Mouse (Mus musculus) brown adipose tissue, adult 24 weeks (tissue): ENCODE measurements at regions not wholly inside any gene's neighbourhood (a gene's known extent, or its start where the extent isn't known, plus 50 kb on each side); places are given as distances from the start of the nearest gene placed in this dataset.

Experiments used
- H3K27ac ChIP-seq: fragments of 200-500 bp; replicated peaks from 2 replicates; pipeline ENCODE4 v1.5.1; 2012; ENCODE audit warnings: low read depth, mild to moderate bottlenecking, low read length
- H3K4me1 ChIP-seq: fragments of 200-500 bp; 2 replicates; pipeline ENCODE4 v1.6.1; 2012; ENCODE audit warnings: low read length, mixed read lengths; ENCODE audit not compliant: control insufficient read depth, insufficient read depth, insufficient read length
- H3K4me3 ChIP-seq: fragments of 200-500 bp; 2 replicates; pipeline ENCODE4 v1.5.1; 2012; ENCODE audit warnings: low read depth, mild to moderate bottlenecking, low read length, moderate library complexity; ENCODE audit not compliant: insufficient read depth

DNA sequence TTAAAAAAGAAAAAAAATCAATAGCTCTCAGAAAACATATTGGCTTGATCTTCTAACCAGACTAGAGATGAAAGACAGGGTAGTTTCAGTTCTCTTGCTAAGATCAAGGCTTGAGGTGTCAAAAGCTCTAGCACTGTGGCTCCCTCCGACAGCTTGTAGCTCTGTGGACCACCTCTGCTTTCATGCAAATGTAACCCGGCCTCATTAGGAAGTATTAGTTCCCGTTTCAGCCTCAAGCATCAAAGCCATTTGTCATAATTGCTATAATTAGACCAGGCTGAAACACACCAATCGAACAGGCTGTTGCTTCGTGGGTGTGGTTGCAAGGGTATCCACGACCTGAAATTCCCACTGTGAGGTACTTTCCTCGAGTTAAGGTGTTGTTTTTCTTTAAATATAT lies 140.7 kb upstream of the Klf3 start:
- H3K27ac ChIP-seq: no peak overlapping the region
- H3K4me3 ChIP-seq: no peak overlapping the region
- H3K4me1 ChIP-seq: 0 out of 2 replicates have a peak, but pooled peaks cover 3% of the 10 kb centered on the region

DNA sequence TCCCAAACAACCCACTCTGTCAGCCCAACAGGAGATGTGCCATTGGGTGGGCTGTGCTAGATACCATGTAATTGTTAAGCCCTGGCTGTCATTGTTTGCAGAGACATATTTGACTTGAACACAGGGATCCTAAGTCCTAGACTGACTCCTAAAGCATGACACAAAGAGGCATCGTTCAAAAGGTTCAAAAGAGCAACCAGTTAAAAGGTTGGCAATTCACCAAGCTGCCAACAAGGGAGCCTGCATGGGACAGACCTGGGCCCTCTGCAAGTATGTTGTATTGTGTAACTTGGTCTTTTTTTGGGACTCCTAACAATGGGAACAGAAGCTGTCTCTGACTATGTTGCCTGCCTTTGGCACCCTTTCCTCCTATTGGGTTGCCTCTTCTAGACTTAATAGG lies 139.4 kb upstream of the Klf3 start:
- H3K4me1 ChIP-seq: 0 out of 2 replicates have a peak, but pooled peaks cover 3% of the 10 kb centered on the region
- H3K27ac ChIP-seq: no peak overlapping the region
- no peak overlapping the region for H3K4me3 ChIP-seq

- no peak overlapping the region for H3K27ac ChIP-seq
- H3K4me3 ChIP-seq: no peak overlapping the region
- 0 out of 2 replicates have a peak, but pooled peaks cover 3% of the 10 kb centered on the region for H3K4me1 ChIP-seq
These were observed 138.1 kb upstream of the Klf3 start for GRCm38 (mm10) chr5:64665064-64665463.

- Histone ChIP-seq H3K4me3 (no peak overlapping the region), H3K4me1 (0 out of 2 replicates have a peak, but pooled peaks cover 3% of the 10 kb centered on the region), H3K27ac (no peak overlapping the region)
These were observed 136.9 kb upstream of the Klf3 start for GRCm38 (mm10) chr5:64666256-64666655.

GRCm38 (mm10) chr5:64667053-64667452 lies 136.1 kb upstream of the Klf3 start:
- H3K4me1 ChIP-seq: 0 out of 2 replicates have a peak, but pooled peaks cover under 1% of the 10 kb centered on the region
- no peak overlapping the region for H3K4me3 ChIP-seq
- H3K27ac ChIP-seq: no peak overlapping the region

DNA sequence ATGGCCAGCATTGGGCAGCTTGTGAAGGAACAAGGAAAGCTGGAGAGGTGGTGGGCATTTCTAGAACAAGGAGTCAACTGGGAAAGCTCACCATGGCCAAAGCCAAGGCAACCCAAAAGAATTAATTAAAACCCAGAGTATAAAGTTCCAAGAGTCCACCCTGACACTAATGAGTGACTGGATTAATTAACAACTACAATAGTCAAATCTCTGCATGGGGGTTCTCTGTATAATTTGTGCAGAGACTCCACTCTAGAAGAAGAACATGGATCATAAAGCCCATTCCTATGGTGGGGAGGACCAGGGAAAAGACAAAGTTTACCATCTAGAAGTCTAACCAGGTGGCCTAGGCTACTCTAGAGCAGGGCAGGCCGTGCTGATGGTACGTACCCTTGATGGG lies 129.3 kb upstream of the Klf3 start:
- no peak overlapping the region for H3K4me3 ChIP-seq
- no peak overlapping the region for H3K27ac ChIP-seq
- 0 out of 2 replicates have a peak, but pooled peaks cover 4% of the 10 kb centered on the region for H3K4me1 ChIP-seq

- Histone ChIP-seq H3K27ac (peak overlapping the region; percentile 62; the same call in 1 of the 2 replicates), H3K4me3 (no peak overlapping the region), H3K4me1 (0 out of 2 replicates have a peak, but pooled peaks cover 4% of the 10 kb centered on the region)
These were observed 126.8 kb upstream of the Klf3 start for GRCm38 (mm10) chr5:64676214-64676945.

- peak overlapping the region; percentile 62; the same call in 1 of the 2 replicates for H3K27ac ChIP-seq
- H3K4me3 ChIP-seq: no peak overlapping the region
- H3K4me1 ChIP-seq: 0 out of 2 replicates have a peak, but pooled peaks cover 4% of the 10 kb centered on the region
These were observed 126.1 kb upstream of the Klf3 start for GRCm38 (mm10) chr5:64676946-64677588.

GRCm38 (mm10) chr5:64678706-64679105 lies 124.5 kb upstream of the Klf3 start:
- peaks cover 10% of the 10 kb centered on the region for H3K4me1 ChIP-seq
- H3K4me3 ChIP-seq: no peak overlapping the region
- no peak overlapping the region for H3K27ac ChIP-seq

DNA sequence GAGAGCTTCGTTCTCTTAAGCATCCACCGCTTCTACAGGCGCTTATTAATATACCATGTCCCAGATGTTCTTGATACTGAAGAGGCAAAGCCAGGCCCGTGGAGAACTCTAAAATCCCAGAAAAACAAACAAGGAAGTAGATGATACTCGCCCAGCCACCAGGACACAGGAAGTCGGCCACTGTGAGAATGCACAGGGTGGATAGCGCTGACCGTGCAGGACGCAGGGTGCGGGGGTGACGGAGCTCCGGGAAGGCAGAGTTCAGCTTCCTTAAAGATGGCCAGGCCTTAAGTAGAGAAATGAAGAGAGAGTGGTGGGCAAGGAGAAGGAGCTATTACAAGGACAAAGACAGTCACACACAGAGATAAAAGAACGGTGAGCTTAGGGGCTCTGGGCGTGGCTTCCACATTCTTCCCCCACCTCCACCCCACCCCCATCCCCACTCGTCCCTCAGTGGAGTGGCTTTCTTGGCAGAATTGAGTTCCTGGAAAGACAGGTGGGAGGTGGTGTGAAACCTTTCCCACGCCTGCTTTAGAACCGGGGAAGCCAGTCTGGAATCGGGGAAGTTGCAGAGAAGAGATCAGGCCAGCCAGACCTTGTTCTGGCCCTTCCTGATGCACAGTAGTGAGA lies 123.1 kb upstream of the Klf3 start:
- Histone ChIP-seq H3K4me3 (no peak overlapping the region), H3K27ac (no peak overlapping the region)

DNA sequence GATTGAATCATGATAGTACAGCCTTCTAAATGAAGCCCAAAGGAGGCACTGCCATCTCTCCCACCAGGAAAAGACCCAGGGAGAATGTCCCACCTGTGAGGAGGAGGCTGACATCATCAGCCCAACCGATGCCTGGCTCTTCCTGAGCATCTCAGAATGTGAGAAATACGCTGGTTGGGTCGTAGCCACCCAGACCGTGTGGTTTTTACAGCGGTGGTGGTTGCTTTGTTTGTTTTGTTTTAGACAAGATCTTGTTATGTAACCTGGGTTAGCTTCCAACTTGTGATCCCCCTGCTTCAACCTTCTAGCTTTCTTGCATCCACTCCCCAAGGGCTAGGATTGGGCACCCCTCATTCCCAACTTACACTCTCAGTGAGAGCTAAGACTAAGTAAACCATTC lies 122.0 kb upstream of the Klf3 start:
- H3K4me3 ChIP-seq: no peak overlapping the region
- no peak overlapping the region for H3K27ac ChIP-seq
- peaks cover 10% of the 10 kb centered on the region for H3K4me1 ChIP-seq

More for the DNA sequence above, 123.1 kb upstream of the Klf3 start:
- H3K4me1 ChIP-seq: peaks cover 10% of the 10 kb centered on the region

DNA sequence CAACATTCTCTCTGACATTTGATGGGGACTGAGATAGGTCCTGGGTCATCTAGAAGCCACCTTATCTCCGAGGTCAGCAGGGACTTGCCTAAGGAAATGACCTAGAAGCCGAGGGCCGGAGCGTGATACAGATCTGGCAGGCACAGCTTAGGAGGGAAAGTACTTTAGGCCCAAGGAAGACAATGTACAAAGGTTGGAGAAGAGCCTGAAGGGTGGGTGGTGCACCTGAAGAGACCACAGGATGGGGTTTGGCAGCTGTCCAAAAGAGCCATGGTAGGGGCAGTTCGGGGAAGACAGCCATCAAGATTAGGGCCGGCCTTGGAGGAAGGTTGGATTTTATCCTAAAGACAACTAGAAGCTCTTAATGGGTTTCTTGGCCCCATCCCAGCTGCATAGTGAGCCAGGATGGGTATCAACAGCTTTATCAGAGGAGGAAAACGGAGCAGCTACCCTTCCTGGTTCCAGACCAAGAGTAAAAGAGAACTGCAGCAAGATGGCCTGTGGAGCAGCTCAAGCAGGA lies 120.8 kb upstream of the Klf3 start:
- Histone ChIP-seq H3K4me3 (no peak overlapping the region), H3K27ac (peak overlapping the region; percentile 14), H3K4me1 (peaks cover 9% of the 10 kb centered on the region)

DNA sequence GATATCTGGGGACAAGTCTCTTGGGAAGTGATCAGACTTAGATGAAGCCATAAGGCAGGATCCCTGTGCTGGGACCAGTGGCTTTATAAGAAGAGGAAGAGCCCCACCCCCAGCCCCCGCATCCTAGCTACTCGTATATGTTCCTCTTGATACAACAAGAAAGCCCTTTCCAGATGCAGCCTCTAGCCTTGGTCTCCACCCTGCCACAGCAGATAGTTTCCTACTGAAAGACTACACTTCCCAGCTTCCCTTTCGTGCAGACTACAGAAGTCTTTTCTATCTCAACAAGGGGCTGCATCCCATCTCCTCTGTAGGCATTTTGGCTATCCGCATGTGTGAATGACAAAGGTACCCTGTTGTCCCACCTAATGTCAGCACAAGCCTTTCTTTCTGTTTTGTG lies 119.8 kb upstream of the Klf3 start:
- peaks cover 7% of the 10 kb centered on the region for H3K4me1 ChIP-seq
- H3K4me3 ChIP-seq: no peak overlapping the region
- H3K27ac ChIP-seq: no peak overlapping the region

DNA sequence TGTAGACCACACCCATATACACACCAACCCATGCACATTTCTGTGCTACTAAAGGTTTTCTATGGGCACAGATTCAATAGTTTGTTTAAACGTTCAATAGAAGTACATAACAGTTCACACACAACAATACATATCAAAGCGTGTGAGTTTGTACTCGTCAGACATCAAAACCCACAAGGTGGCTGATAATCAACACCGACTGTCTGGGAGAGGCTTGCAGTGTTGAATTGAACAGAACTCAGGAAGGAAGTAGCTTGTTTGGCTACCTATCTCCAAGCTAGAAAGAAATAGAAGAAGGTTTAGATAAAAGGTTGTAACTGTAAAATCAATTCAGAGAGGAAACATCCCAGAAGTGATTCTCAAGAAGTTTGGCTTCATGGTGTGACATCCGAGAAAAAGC lies 118.9 kb upstream of the Klf3 start:
- Histone ChIP-seq H3K4me1 (peaks cover 7% of the 10 kb centered on the region), H3K27ac (no peak overlapping the region), H3K4me3 (no peak overlapping the region)

- Histone ChIP-seq H3K4me1 (no peaks in the 10 kb centered on the region), H3K4me3 (no peak overlapping the region), H3K27ac (no peak overlapping the region)
These were observed 113.0 kb upstream of the Klf3 start for GRCm38 (mm10) chr5:64690148-64690547.
